ENCODE assay signal across 8 mouse cellular contexts in genomic region chr15:27681419-27682187, GRCm38 (mm10). TPM values are rescaled to one million over a fixed set of nuclear protein-coding genes. Genes with fewer than 3 reads are reported as not detected.
DNase-seq lines count a peak whose midpoint lies in the region; TF ChIP-seq lines count a peak whose summit lies in the region.

Gene Otulinl, minus strand, starts transcription at chr15:27681579.

- H3K27ac ChIP-seq in cortical plate, adult 2 months (ENCODE audit: insufficient read depth, low read length): no peak within 1 kb of the TSS
- H3K27ac ChIP-seq in left cerebral cortex, adult 2 months: peak within 1 kb of the TSS; percentile 95
- peak within 1 kb of the TSS; percentile 84 for H3K27ac ChIP-seq in macrophage

- TF ChIP-seq CTCF in cortical plate, adult 2 months (IDR thresholded peaks at IDR 0.05; ENCODE audit: extremely low read depth, insufficient read depth, low read length): no peak
- TF ChIP-seq CTCF in left cerebral cortex, adult 2 months (IDR thresholded peaks at IDR 0.05): no peak

- H3K4me3 ChIP-seq in cortical plate, adult 2 months (ENCODE audit: insufficient read depth, low read length): peak within 1 kb of the TSS; percentile 54
- peak within 1 kb of the TSS; percentile 87 for H3K4me3 ChIP-seq in left cerebral cortex, adult 2 months
- H3K4me3 ChIP-seq in macrophage (ENCODE audit: inconsistent target): peak within 1 kb of the TSS; percentile 77

- peaks cover 5% of the 10 kb centered on the region; the same call in 1 of the 2 replicates for H3K4me1 ChIP-seq in cortical plate, adult 2 months (ENCODE audit: control insufficient read depth, insufficient read depth, low read length)

- H3K79me2 ChIP-seq in macrophage (ENCODE audit: inconsistent target): peaks cover 46% of the 10 kb centered on the region

- WGBS in macrophage (ENCODE audit: missing documents): 3% methylated on average over 56 of the region's 59 CpGs

- H3K36me3 ChIP-seq in macrophage (ENCODE audit: inconsistent target): no peaks in the 10 kb centered on the region

- intact Hi-C loops in left cerebral cortex, adult 2 months (cut with DNase I): no loop called here

- peak; percentile 50 for DNase-seq in adipocyte (ENCODE audit: low spot score)
- DNase-seq in gastrocnemius, adult 8-10 months (ENCODE audit: low spot score in 2 of 2): peak; percentile 89 to 90
- DNase-seq in hindlimb bud, embryonic 11.5 days (ENCODE audit: extremely low spot score, low read depth, low spot score): peak; percentile 47
- peak; percentile 96 to 99 for DNase-seq in left cerebral cortex, adult 2 months (ENCODE audit: extremely low spot score in 1 of 2, low spot score in 2 of 2)
- peak; percentile 92 for DNase-seq in retina, postnatal 7 days (ENCODE audit: low read depth, low spot score)
- DNase-seq in urinary bladder, adult 18-20 months (ENCODE audit: low spot score in 2 of 2): peak; percentile 90 to 99

- TF ChIP-seq POLR2A in cortical plate, adult 2 months (IDR thresholded peaks at IDR 0.05; ENCODE audit: extremely low read depth, insufficient read depth, low read length): peak; percentile 65

RNA-seq across cellular contexts. Expression of gene Otulinl, which starts in this region (rescaled TPM):
- polyA plus RNA-seq in cortical plate, adult 2 months (2012; rRNA removed): 17.8 and 21.1 TPM in 2 replicates
- under 1 TPM; 0.22 to 0.59 (median 0.36) TPM for total RNA-seq in gastrocnemius, adult 8-10 months (2022)
- total RNA-seq in left cerebral cortex, adult 2 months (2021): 10 to 100 TPM; 21.1 to 30.0 TPM
- 100 to 1,000 TPM in 8 of 26 experiments, 10 to 100 TPM in 18; 19.8 to 170 (median 74.5) TPM for total RNA-seq in macrophage (2018; cell fraction: chromatin; rRNA removed)
- 100 to 1,000 TPM in 9 of 26 experiments, 10 to 100 TPM in 17; 38.0 to 139 (median 90.4) TPM for total RNA-seq in macrophage (2018; cell fraction: cytosol; rRNA removed)
- total RNA-seq in macrophage (2018; cell fraction: nucleus; rRNA removed): 100 to 1,000 TPM in 12 of 26 experiments, 10 to 100 TPM in 14; 31.4 to 206 (median 98.5) TPM
- polyA plus RNA-seq in macrophage (2018): 61.1 to 168 TPM (median 87.5 TPM) in 3 replicates

Comparison
In these comparisons a context has a peak if more than half of its experiments do, and no peak if none do; other contexts are left out.
1. RNA of gene Otulinl (total RNA-seq): 21.1 to 30.0 TPM in left cerebral cortex, adult 2 months; 0.22 to 0.59 TPM in gastrocnemius, adult 8-10 months; every median in the first group is over 10 times any median in the second.
2. Peak in DNase-seq in gastrocnemius, adult 8-10 months; RNA of the gene not detected or under 1 TPM.
3. DNase-seq: peak in every context shown above with its lines; median percentile 98 in left cerebral cortex, adult 2 months; 94 in urinary bladder, adult 18-20 months; 92 in retina, postnatal 7 days; 90 in gastrocnemius, adult 8-10 months; 50 in adipocyte; 47 in hindlimb bud, embryonic 11.5 days.
4. Peak in every context shown above with its lines, with median percentiles within 50 percentile points of each other: H3K4me3 ChIP-seq.